Mouse (Mus musculus): Measurements from ENCODE around the gene Rab11fip4. TPM values are rescaled to one million over a fixed set of nuclear protein-coding genes. Genes with fewer than 3 reads are reported as not detected.

Gene Rab11fip4
- polyA plus RNA-seq, 1 experiment = 12.2 TPM

- DNase-seq (ENCODE audit: low read depth in 1 of 2, low spot score in 2 of 2) = peak; percentile 23 to 51
- Histone ChIP-seq H3K27ac (ENCODE audit: insufficient read depth, low read length) (peak overlapping the region; percentile 64), H3K4me1 (ENCODE audit: control insufficient read depth, insufficient read depth, insufficient read length) (peaks cover 24% of the 10 kb centered on the region), H3K36me3 (ENCODE audit: control insufficient read depth, insufficient read depth, low read length) (no peaks in the 10 kb centered on the region), H3K27me3 (ENCODE audit: control insufficient read depth, insufficient read depth, low read length) (0 out of 2 replicates have a peak, but pooled peaks cover 3% of the 10 kb centered on the region), H3K4me3 (ENCODE audit: extremely low read depth, insufficient read depth, insufficient read length) (no peak overlapping the region)
- TF ChIP-seq CTCF (IDR thresholded peaks at IDR 0.05; ENCODE audit: extremely low read depth, insufficient read depth, insufficient read length, insufficient replicate concordance) (no peak), POLR2A (IDR thresholded peaks at IDR 0.05; ENCODE audit: low read depth, low read length) (no peak)
- WGBS = 35% methylated on average over 10 of the region's 10 CpGs
Observed at GRCm38 (mm10) chr11:79658205-79658825, 67.3 kb downstream of the Rab11fip4 start.

- TF ChIP-seq POLR2A (IDR thresholded peaks at IDR 0.05; ENCODE audit: low read depth, low read length) (no peak), CTCF (IDR thresholded peaks at IDR 0.05; ENCODE audit: extremely low read depth, insufficient read depth, insufficient read length, insufficient replicate concordance) (no peak)
Observed at GRCm38 (mm10) chr11:79660361-79661205, 69.6 kb downstream of the Rab11fip4 start.

GRCm38 (mm10) chr11:79661877-79662545, 71.0 kb downstream of the Rab11fip4 start:
- Histone ChIP-seq H3K4me1 (ENCODE audit: control insufficient read depth, insufficient read depth, insufficient read length) (peaks cover 24% of the 10 kb centered on the region), H3K27me3 (ENCODE audit: control insufficient read depth, insufficient read depth, low read length) (0 out of 2 replicates have a peak, but pooled peaks cover 3% of the 10 kb centered on the region), H3K27ac (ENCODE audit: insufficient read depth, low read length) (no peak overlapping the region), H3K36me3 (ENCODE audit: control insufficient read depth, insufficient read depth, low read length) (no peaks in the 10 kb centered on the region), H3K4me3 (ENCODE audit: extremely low read depth, insufficient read depth, insufficient read length) (no peak overlapping the region)
- TF ChIP-seq POLR2A (IDR thresholded peaks at IDR 0.05; ENCODE audit: low read depth, low read length) (no peak), CTCF (IDR thresholded peaks at IDR 0.05; ENCODE audit: extremely low read depth, insufficient read depth, insufficient read length, insufficient replicate concordance) (no peak)
- WGBS = 83% methylated on average over 6 of the region's 6 CpGs
- no peak for DNase-seq (ENCODE audit: low read depth in 1 of 2, low spot score in 2 of 2)

More at GRCm38 (mm10) chr11:79660361-79661205, 69.6 kb downstream of the Rab11fip4 start:
- DNase-seq (ENCODE audit: low read depth in 1 of 2, low spot score in 2 of 2) = peak; percentile 41 to 61
- H3K36me3 ChIP-seq (ENCODE audit: control insufficient read depth, insufficient read depth, low read length) = no peaks in the 10 kb centered on the region
- 3% methylated on average over 69 of the region's 69 CpGs for WGBS
- peaks cover 24% of the 10 kb centered on the region for H3K4me1 ChIP-seq (ENCODE audit: control insufficient read depth, insufficient read depth, insufficient read length)
- H3K27ac ChIP-seq (ENCODE audit: insufficient read depth, low read length) = no peak overlapping the region
- peak overlapping the region; percentile 56 for H3K4me3 ChIP-seq (ENCODE audit: extremely low read depth, insufficient read depth, insufficient read length)
- 0 out of 2 replicates have a peak, but pooled peaks cover 3% of the 10 kb centered on the region for H3K27me3 ChIP-seq (ENCODE audit: control insufficient read depth, insufficient read depth, low read length)

GRCm38 (mm10) chr11:79663158-79663557, 72.1 kb downstream of the Rab11fip4 start:
- DNase-seq (ENCODE audit: low read depth in 1 of 2, low spot score in 2 of 2) = no peak
- 87% methylated on average over 9 of the region's 9 CpGs for WGBS
- H3K4me1 ChIP-seq (ENCODE audit: control insufficient read depth, insufficient read depth, insufficient read length) = peaks cover 22% of the 10 kb centered on the region
- H3K36me3 ChIP-seq (ENCODE audit: control insufficient read depth, insufficient read depth, low read length) = no peaks in the 10 kb centered on the region
- no peak overlapping the region for H3K27ac ChIP-seq (ENCODE audit: insufficient read depth, low read length)
- no peak overlapping the region for H3K4me3 ChIP-seq (ENCODE audit: extremely low read depth, insufficient read depth, insufficient read length)
- H3K27me3 ChIP-seq (ENCODE audit: control insufficient read depth, insufficient read depth, low read length) = 0 out of 2 replicates have a peak, but pooled peaks cover 3% of the 10 kb centered on the region
- TF ChIP-seq CTCF (IDR thresholded peaks at IDR 0.05; ENCODE audit: extremely low read depth, insufficient read depth, insufficient read length, insufficient replicate concordance) (no peak), POLR2A (IDR thresholded peaks at IDR 0.05; ENCODE audit: low read depth, low read length) (no peak)

GRCm38 (mm10) chr11:79663570-79663969, 72.6 kb downstream of the Rab11fip4 start:
- no peaks in the 10 kb centered on the region for H3K36me3 ChIP-seq (ENCODE audit: control insufficient read depth, insufficient read depth, low read length)
- no peak overlapping the region for H3K27ac ChIP-seq (ENCODE audit: insufficient read depth, low read length)
- DNase-seq (ENCODE audit: low read depth in 1 of 2, low spot score in 2 of 2) = no peak
- WGBS = 64% methylated on average over 7 of the region's 7 CpGs
- TF ChIP-seq CTCF (IDR thresholded peaks at IDR 0.05; ENCODE audit: extremely low read depth, insufficient read depth, insufficient read length, insufficient replicate concordance) (no peak), POLR2A (IDR thresholded peaks at IDR 0.05; ENCODE audit: low read depth, low read length) (no peak)
- H3K27me3 ChIP-seq (ENCODE audit: control insufficient read depth, insufficient read depth, low read length) = 0 out of 2 replicates have a peak, but pooled peaks cover 3% of the 10 kb centered on the region
- H3K4me1 ChIP-seq (ENCODE audit: control insufficient read depth, insufficient read depth, insufficient read length) = peaks cover 22% of the 10 kb centered on the region
- H3K4me3 ChIP-seq (ENCODE audit: extremely low read depth, insufficient read depth, insufficient read length) = no peak overlapping the region

GRCm38 (mm10) chr11:79666544-79666943, 75.5 kb downstream of the Rab11fip4 start:
- Histone ChIP-seq H3K4me3 (ENCODE audit: extremely low read depth, insufficient read depth, insufficient read length) (no peak overlapping the region), H3K4me1 (ENCODE audit: control insufficient read depth, insufficient read depth, insufficient read length) (peaks cover under 1% of the 10 kb centered on the region; the same call in 1 of the 2 replicates), H3K27me3 (ENCODE audit: control insufficient read depth, insufficient read depth, low read length) (0 out of 2 replicates have a peak, but pooled peaks cover under 1% of the 10 kb centered on the region), H3K27ac (ENCODE audit: insufficient read depth, low read length) (no peak overlapping the region), H3K36me3 (ENCODE audit: control insufficient read depth, insufficient read depth, low read length) (no peaks in the 10 kb centered on the region)
- WGBS = 94% methylated on average over 8 of the region's 8 CpGs
- no peak for DNase-seq (ENCODE audit: low read depth in 1 of 2, low spot score in 2 of 2)
- TF ChIP-seq CTCF (IDR thresholded peaks at IDR 0.05; ENCODE audit: extremely low read depth, insufficient read depth, insufficient read length, insufficient replicate concordance) (no peak), POLR2A (IDR thresholded peaks at IDR 0.05; ENCODE audit: low read depth, low read length) (no peak)
